Mouse (Mus musculus) bone marrow, adult 2 months (tissue): ENCODE data around the gene Chdh. TPM values are rescaled to one million over a fixed set of nuclear protein-coding genes. Genes with fewer than 3 reads are reported as not detected.

Source experiments
- H3K27ac ChIP-seq: fragments of 200-500 bp; 2 replicates; pipeline ENCODE4 v1.5.1; 2012; ENCODE audit warnings: low read depth, mild to moderate bottlenecking, control low read depth, inconsistent platforms, low read length; ENCODE audit not compliant: control insufficient read depth, poor library complexity, insufficient read depth
- H3K4me1 ChIP-seq: fragments of 200-500 bp; 2 replicates; pipeline ENCODE4 v1.6.1; 2011; ENCODE audit warnings: low read length; ENCODE audit not compliant: control insufficient read depth, insufficient read depth
- H3K4me3 ChIP-seq: fragments of 200-500 bp; replicated peaks from 2 replicates; pipeline ENCODE3; 2011; ENCODE audit warnings: mild to moderate bottlenecking, low read depth, low read length, control low read depth; ENCODE audit not compliant: control insufficient read depth
- CTCF ChIP-seq: fragments of 200-500 bp; IDR thresholded peaks from 2 replicates; pipeline ENCODE4 v1.5.1; 2011; ENCODE audit warnings: low read length, control low read depth; ENCODE audit not compliant: control insufficient read depth, insufficient read depth
- POLR2A ChIP-seq: fragments of 200-500 bp; IDR thresholded peaks from 2 replicates; pipeline ENCODE4 v1.6.1; 2011; ENCODE audit warnings: low read depth, mild to moderate bottlenecking, control low read depth, low read length, borderline replicate concordance; ENCODE audit not compliant: control insufficient read depth
- WGBS: fragments of 180-500 bp; shearing (Covaris S2); methylation state at CpG from one replicate; pipeline ENCODE4 v1.1.7; 2018; 5-methylcytosine and 5-hydroxymethylcytosine counted together
- polyA plus RNA-seq: library from polyadenylated mRNA; stranded (reverse); fragments of >200 nt; gene quantifications from 2 replicates; pipeline ENCODE4 v1.2.4, GENCODE M21; 2011; ENCODE audit warnings: low replicate concordance; ENCODE audit not compliant: missing spikeins, insufficient read depth, insufficient read length

Chdh gene
- polyA plus RNA-seq, 1 experiment, result 5.4 TPM

DNA sequence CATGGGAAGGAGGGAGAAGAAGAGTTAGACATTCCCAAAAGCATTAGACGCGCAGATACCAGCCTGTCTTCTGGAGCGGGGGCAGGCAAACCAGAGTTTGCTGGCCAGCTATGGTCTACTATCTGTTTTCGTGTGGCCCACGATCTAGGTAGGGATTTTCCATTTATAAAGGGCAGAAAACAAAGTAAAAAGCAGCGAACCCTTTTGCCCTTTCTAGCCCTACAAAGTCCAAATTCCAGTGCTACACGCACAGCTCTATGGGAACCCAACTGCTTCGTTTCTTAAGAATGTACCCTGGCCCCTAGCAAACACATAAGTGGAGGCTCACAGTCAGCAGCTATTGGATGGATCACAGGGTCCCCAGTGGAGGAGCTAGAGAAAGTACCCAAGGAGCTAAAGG is 41.5 kb downstream of the Chdh start:
- no peaks in the 10 kb centered on the region for H3K4me1 ChIP-seq
- no peak overlapping the region for H3K4me3 ChIP-seq
- no peak overlapping the region for H3K27ac ChIP-seq
- 83% methylated on average over 8 of the region's 8 CpGs for WGBS
- TF ChIP-seq POLR2A, result no peak
- no peak for TF ChIP-seq CTCF

DNA sequence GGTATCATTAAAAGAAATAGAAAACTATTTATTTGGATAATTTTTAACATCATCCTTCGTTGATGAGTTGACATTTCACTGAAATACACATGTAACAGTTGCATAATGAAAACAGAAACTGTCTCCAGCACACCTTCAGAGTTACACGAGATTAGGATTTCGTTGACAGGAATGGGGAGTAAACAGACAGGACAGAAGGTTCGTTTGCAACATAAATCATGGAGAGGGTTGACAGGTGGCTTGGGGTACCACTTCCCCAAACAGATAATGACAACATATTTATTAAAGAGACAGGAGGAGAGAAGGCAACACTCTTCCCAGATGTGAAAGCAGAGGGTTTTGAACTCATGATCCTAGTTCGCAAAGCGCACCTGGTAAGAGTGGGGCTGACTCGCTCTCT is 46.1 kb downstream of the Chdh start:
- H3K4me1 ChIP-seq, result no peaks in the 10 kb centered on the region
- H3K4me3 ChIP-seq, result no peak overlapping the region
- no peak for TF ChIP-seq CTCF
- TF ChIP-seq POLR2A, result no peak
- H3K27ac ChIP-seq, result no peak overlapping the region
- 41% methylated on average over 7 of the region's 7 CpGs for WGBS

GRCm38 (mm10) chr14:30056031-30056766 is 47.4 kb downstream of the Chdh start:
- WGBS, result 67% methylated on average over 13 of the region's 13 CpGs
- no peak overlapping the region for H3K4me3 ChIP-seq
- TF ChIP-seq CTCF (no peak), POLR2A (no peak)
- H3K4me1 ChIP-seq, result no peaks in the 10 kb centered on the region
- H3K27ac ChIP-seq, result no peak overlapping the region

- no peak overlapping the region for H3K4me3 ChIP-seq
- TF ChIP-seq POLR2A (no peak), CTCF (no peak)
- WGBS, result 38% methylated on average over 2 of the region's 2 CpGs
- no peaks in the 10 kb centered on the region for H3K4me1 ChIP-seq
- H3K27ac ChIP-seq, result no peak overlapping the region
Observed at GRCm38 (mm10) chr14:30064864-30065263, 56.0 kb downstream of the Chdh start.

- Histone ChIP-seq H3K4me3 (no peak overlapping the region), H3K4me1 (no peaks in the 10 kb centered on the region), H3K27ac (no peak overlapping the region)
- 82% methylated on average over 12 of the region's 12 CpGs for WGBS
- TF ChIP-seq CTCF (no peak), POLR2A (no peak)
Observed at GRCm38 (mm10) chr14:30066752-30067151, 57.9 kb downstream of the Chdh start.

- no peaks in the 10 kb centered on the region for H3K4me1 ChIP-seq
- TF ChIP-seq POLR2A (no peak), CTCF (no peak)
- WGBS, result 78% methylated on average over 3 of the region's 3 CpGs
Observed at GRCm38 (mm10) chr14:30068566-30068965, 59.7 kb downstream of the Chdh start.

GRCm38 (mm10) chr14:30075268-30075887 is 66.6 kb downstream of the Chdh start:
- WGBS, result 79% methylated on average over 7 of the region's 7 CpGs
- H3K27ac ChIP-seq, result no peak overlapping the region
- no peak for TF ChIP-seq POLR2A
- no peak for TF ChIP-seq CTCF
- no peaks in the 10 kb centered on the region for H3K4me1 ChIP-seq
- H3K4me3 ChIP-seq, result no peak overlapping the region

More at GRCm38 (mm10) chr14:30068566-30068965, 59.7 kb downstream of the Chdh start:
- H3K27ac ChIP-seq, result no peak overlapping the region
- H3K4me3 ChIP-seq, result no peak overlapping the region

- no peak for TF ChIP-seq POLR2A
- no peak for TF ChIP-seq CTCF
- WGBS, result 77% methylated on average over 15 of the region's 15 CpGs
- Histone ChIP-seq H3K4me1 (no peaks in the 10 kb centered on the region), H3K27ac (no peak overlapping the region), H3K4me3 (no peak overlapping the region)
Observed at GRCm38 (mm10) chr14:30078115-30078808, 69.4 kb downstream of the Chdh start.
